Mouse (Mus musculus): ENCODE data around the gene Evi2b. TPM values are rescaled to one million over a fixed set of nuclear protein-coding genes. Genes with fewer than 3 reads are reported as not detected.

Evi2b gene
- polyA plus RNA-seq, 1 experiment from 2014 or later, result not detected

GRCm38 (mm10) chr11:79511970-79512369, 11.6 kb downstream of the Evi2b start:
- H3K9me3 ChIP-seq (ENCODE audit: control insufficient read depth, low read length), result no peaks in the 10 kb centered on the region
- H3K9ac ChIP-seq, result no peak overlapping the region
- no peak overlapping the region for H3K4me2 ChIP-seq (replicated peaks)
- no peak overlapping the region for H3K27ac ChIP-seq
- ATAC-seq (ENCODE audit: low FRiP score), result no peak
- no peak overlapping the region for H3K4me3 ChIP-seq (replicated peaks; ENCODE audit: low read length)
- no peaks in the 10 kb centered on the region for H3K4me1 ChIP-seq (replicated peaks; ENCODE audit: control insufficient read depth, insufficient read depth, low read length)
- WGBS, result 93% methylated on average over 3 of the region's 3 CpGs
- DNase-seq (ENCODE audit: low spot score), result no peak
- no peaks in the 10 kb centered on the region for H3K36me3 ChIP-seq (replicated peaks; ENCODE audit: control insufficient read depth, insufficient read depth)
- no peaks in the 10 kb centered on the region for H3K27me3 ChIP-seq (ENCODE audit: control insufficient read depth, insufficient read depth, low read length)

DNA sequence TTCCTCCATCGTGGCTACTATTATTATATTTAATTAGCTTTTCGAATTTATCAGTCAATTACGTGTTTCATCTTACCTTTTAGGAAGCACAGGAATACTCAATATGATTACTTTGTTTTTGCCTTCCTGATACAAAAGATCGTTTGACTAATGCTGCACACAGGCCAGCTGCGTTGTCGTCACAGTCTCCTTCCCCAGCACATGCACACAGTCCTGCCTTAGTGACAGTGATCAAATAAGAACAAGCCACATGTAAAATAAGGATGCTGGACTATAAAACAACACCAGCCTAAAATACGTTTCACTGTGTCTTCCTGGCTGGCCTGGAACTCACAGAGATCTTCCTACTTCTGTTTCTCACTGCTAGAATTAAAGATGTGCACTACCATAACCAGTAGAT, 19.1 kb downstream of the Evi2b start:
- Histone ChIP-seq H3K27me3 (ENCODE audit: control insufficient read depth, insufficient read depth, low read length) (no peaks in the 10 kb centered on the region), H3K27ac (no peak overlapping the region), H3K4me3 (replicated peaks; ENCODE audit: low read length) (no peak overlapping the region), H3K9ac (no peak overlapping the region), H3K4me1 (replicated peaks; ENCODE audit: control insufficient read depth, insufficient read depth, low read length) (peaks cover 3% of the 10 kb centered on the region; the same call in 1 of the 2 replicates), H3K4me2 (replicated peaks) (no peak overlapping the region), H3K9me3 (ENCODE audit: control insufficient read depth, low read length) (no peaks in the 10 kb centered on the region), H3K36me3 (replicated peaks; ENCODE audit: control insufficient read depth, insufficient read depth) (no peaks in the 10 kb centered on the region)
- DNase-seq (ENCODE audit: low spot score) (no peak), ATAC-seq (ENCODE audit: low FRiP score) (no peak)
- WGBS, result 73% methylated on average over 7 of the region's 7 CpGs

- Histone ChIP-seq H3K36me3 (replicated peaks; ENCODE audit: control insufficient read depth, insufficient read depth) (no peaks in the 10 kb centered on the region), H3K9me3 (ENCODE audit: control insufficient read depth, low read length) (no peaks in the 10 kb centered on the region), H3K27ac (peak within 1 kb of the TSS; percentile 35; the same call in 1 of the 2 replicates), H3K9ac (no peak within 1 kb of the TSS), H3K4me2 (replicated peaks) (peak within 1 kb of the TSS; percentile 22), H3K4me1 (replicated peaks; ENCODE audit: control insufficient read depth, insufficient read depth, low read length) (peaks cover 3% of the 10 kb centered on the region; the same call in 1 of the 2 replicates), H3K27me3 (ENCODE audit: control insufficient read depth, insufficient read depth, low read length) (no peaks in the 10 kb centered on the region), H3K4me3 (replicated peaks; ENCODE audit: low read length) (no peak within 1 kb of the TSS)
- DNase-seq (ENCODE audit: low spot score) (peak; percentile 62), ATAC-seq (ENCODE audit: low FRiP score) (no peak)
- WGBS, result 29% methylated on average over 8 of the region's 8 CpGs
Observed at GRCm38 (mm10) chr11:79503845-79504244, 19.7 kb downstream of the Evi2b start, which contains the start of gene Omg. Gene Omg, minus strand, starts transcription at chr11:79504084.

GRCm38 (mm10) chr11:79502917-79503316, 20.6 kb downstream of the Evi2b start:
- H3K27ac ChIP-seq, result 0 out of 2 replicates have a peak overlapping the region, but pooled peaks have one; percentile 5
- no peaks in the 10 kb centered on the region for H3K27me3 ChIP-seq (ENCODE audit: control insufficient read depth, insufficient read depth, low read length)
- ATAC-seq (ENCODE audit: low FRiP score), result no peak
- H3K9me3 ChIP-seq (ENCODE audit: control insufficient read depth, low read length), result no peaks in the 10 kb centered on the region
- no peak overlapping the region for H3K4me3 ChIP-seq (replicated peaks; ENCODE audit: low read length)
- peaks cover 3% of the 10 kb centered on the region; the same call in 1 of the 2 replicates for H3K4me1 ChIP-seq (replicated peaks; ENCODE audit: control insufficient read depth, insufficient read depth, low read length)
- no peak for DNase-seq (ENCODE audit: low spot score)
- no peak overlapping the region; the same call in 1 of the 2 replicates for H3K4me2 ChIP-seq (replicated peaks)
- no peak overlapping the region for H3K9ac ChIP-seq
- 20% methylated on average over 2 of the region's 2 CpGs for WGBS
- H3K36me3 ChIP-seq (replicated peaks; ENCODE audit: control insufficient read depth, insufficient read depth), result no peaks in the 10 kb centered on the region

- Histone ChIP-seq H3K27me3 (ENCODE audit: control insufficient read depth, insufficient read depth, low read length) (no peaks in the 10 kb centered on the region), H3K9ac (no peak overlapping the region), H3K27ac (no peak overlapping the region), H3K36me3 (replicated peaks; ENCODE audit: control insufficient read depth, insufficient read depth) (peaks cover 10% of the 10 kb centered on the region), H3K4me1 (replicated peaks; ENCODE audit: control insufficient read depth, insufficient read depth, low read length) (no peaks in the 10 kb centered on the region), H3K4me2 (replicated peaks) (no peak overlapping the region), H3K9me3 (ENCODE audit: control insufficient read depth, low read length) (no peaks in the 10 kb centered on the region), H3K4me3 (replicated peaks; ENCODE audit: low read length) (no peak overlapping the region)
- WGBS, result 75% methylated on average over 10 of the region's 10 CpGs
- DNase-seq (ENCODE audit: low spot score), result no peak
- no peak for ATAC-seq (ENCODE audit: low FRiP score)
Observed at GRCm38 (mm10) chr11:79494976-79495800, 28.4 kb downstream of the Evi2b start.

DNA sequence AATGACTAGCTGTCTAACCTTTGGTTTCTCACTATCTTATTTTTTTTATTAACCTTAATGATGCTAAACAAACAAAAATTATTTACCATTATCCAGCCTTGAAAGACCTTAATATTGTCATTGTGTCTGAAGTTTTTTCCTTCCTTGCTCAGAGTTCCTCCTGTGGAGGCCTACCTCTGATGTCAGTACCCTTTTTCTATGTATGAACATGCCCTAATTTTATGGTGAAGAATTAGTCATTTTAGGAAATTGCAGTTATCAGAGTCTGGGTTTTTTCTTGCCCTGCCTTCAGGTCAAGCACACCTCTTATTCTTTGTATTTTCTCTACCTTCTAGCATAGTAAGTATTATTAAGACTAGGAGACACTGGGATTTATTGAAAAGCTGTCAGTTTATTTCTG, 38.8 kb downstream of the Evi2b start:
- H3K4me2 ChIP-seq (replicated peaks), result no peak overlapping the region
- no peak overlapping the region for H3K27ac ChIP-seq
- H3K9ac ChIP-seq, result no peak overlapping the region
- no peaks in the 10 kb centered on the region for H3K27me3 ChIP-seq (ENCODE audit: control insufficient read depth, insufficient read depth, low read length)
- H3K36me3 ChIP-seq (replicated peaks; ENCODE audit: control insufficient read depth, insufficient read depth), result peaks cover 26% of the 10 kb centered on the region; the same call in 1 of the 2 replicates
- DNase-seq (ENCODE audit: low spot score) (no peak), ATAC-seq (ENCODE audit: low FRiP score) (no peak)
- no peaks in the 10 kb centered on the region for H3K9me3 ChIP-seq (ENCODE audit: control insufficient read depth, low read length)
- no peak overlapping the region for H3K4me3 ChIP-seq (replicated peaks; ENCODE audit: low read length)
- H3K4me1 ChIP-seq (replicated peaks; ENCODE audit: control insufficient read depth, insufficient read depth, low read length), result no peaks in the 10 kb centered on the region

DNA sequence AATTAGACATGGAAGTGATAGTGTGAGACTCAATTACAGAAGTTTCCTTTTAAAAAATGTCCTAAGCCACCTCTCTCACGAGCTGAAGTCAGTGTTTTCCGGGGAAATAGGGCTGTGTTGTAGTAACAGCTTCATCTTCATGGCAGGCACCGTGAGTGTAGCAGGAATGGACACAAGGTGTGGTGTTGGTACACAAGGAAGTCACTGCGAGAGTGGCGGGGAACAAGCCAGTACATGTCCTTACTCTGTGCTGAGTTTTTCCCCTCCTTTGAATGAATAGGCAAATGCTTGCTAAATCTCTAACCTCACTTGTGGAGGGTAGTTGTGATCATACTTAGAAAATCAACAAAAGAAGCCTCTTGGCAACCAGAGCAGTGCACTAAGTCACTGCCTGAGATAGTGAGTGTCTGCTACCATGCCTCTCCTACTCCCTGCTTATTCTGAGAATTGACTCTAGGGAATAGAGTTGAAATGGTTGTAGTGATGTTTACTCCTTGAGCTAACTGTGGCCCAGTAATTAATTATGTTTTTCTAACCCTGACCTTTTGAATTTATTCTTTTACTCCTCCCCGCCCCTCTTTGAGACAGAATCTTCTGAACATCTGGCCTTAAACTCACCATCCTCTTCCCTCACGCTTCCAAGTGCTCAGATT, 39.6 kb downstream of the Evi2b start:
- Histone ChIP-seq H3K4me3 (replicated peaks; ENCODE audit: low read length) (no peak overlapping the region), H3K27me3 (ENCODE audit: control insufficient read depth, insufficient read depth, low read length) (no peaks in the 10 kb centered on the region), H3K4me1 (replicated peaks; ENCODE audit: control insufficient read depth, insufficient read depth, low read length) (no peaks in the 10 kb centered on the region), H3K9ac (no peak overlapping the region), H3K4me2 (replicated peaks) (no peak overlapping the region), H3K36me3 (replicated peaks; ENCODE audit: control insufficient read depth, insufficient read depth) (peaks cover 26% of the 10 kb centered on the region; the same call in 1 of the 2 replicates), H3K27ac (no peak overlapping the region), H3K9me3 (ENCODE audit: control insufficient read depth, low read length) (no peaks in the 10 kb centered on the region)
- ATAC-seq (ENCODE audit: low FRiP score) (no peak), DNase-seq (ENCODE audit: low spot score) (no peak)
- WGBS, result 88% methylated on average over 7 of the region's 7 CpGs

- no peak overlapping the region for H3K9ac ChIP-seq
- peaks cover 31% of the 10 kb centered on the region for H3K36me3 ChIP-seq (replicated peaks; ENCODE audit: control insufficient read depth, insufficient read depth)
- 92% methylated on average over 6 of the region's 6 CpGs for WGBS
- DNase-seq (ENCODE audit: low spot score) (no peak), ATAC-seq (ENCODE audit: low FRiP score) (no peak)
- no peaks in the 10 kb centered on the region for H3K4me1 ChIP-seq (replicated peaks; ENCODE audit: control insufficient read depth, insufficient read depth, low read length)
- no peaks in the 10 kb centered on the region for H3K9me3 ChIP-seq (ENCODE audit: control insufficient read depth, low read length)
- H3K27ac ChIP-seq, result no peak overlapping the region
- no peak overlapping the region for H3K4me3 ChIP-seq (replicated peaks; ENCODE audit: low read length)
- no peak overlapping the region for H3K4me2 ChIP-seq (replicated peaks)
- H3K27me3 ChIP-seq (ENCODE audit: control insufficient read depth, insufficient read depth, low read length), result no peaks in the 10 kb centered on the region
Observed at GRCm38 (mm10) chr11:79483392-79483791, 40.2 kb downstream of the Evi2b start.

DNA sequence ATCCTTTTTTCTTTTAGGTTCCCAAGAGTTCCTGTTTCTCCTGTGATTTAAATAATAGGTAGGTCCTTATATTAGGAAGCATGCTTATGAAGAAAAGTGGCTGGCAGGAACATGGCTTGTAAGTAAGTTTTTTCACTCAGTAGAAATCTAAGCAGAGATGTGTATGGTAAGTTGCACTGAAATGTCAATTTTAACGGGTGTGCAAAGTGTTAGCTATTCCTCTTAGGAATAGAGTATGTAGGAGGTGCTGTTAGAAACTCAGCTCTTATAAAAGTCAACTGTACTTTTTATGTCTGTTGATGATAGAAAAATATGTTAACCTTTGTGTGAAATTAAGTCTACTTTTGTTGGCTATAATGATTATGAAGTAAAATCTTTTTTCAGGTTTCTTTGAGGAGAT, 55.5 kb downstream of the Evi2b start:
- 83% methylated on average over 1 of the region's 1 CpGs for WGBS
- no peaks in the 10 kb centered on the region for H3K4me1 ChIP-seq (replicated peaks; ENCODE audit: control insufficient read depth, insufficient read depth, low read length)
- H3K4me2 ChIP-seq (replicated peaks), result no peak overlapping the region
- H3K36me3 ChIP-seq (replicated peaks; ENCODE audit: control insufficient read depth, insufficient read depth), result peaks cover 60% of the 10 kb centered on the region
- H3K9me3 ChIP-seq (ENCODE audit: control insufficient read depth, low read length), result no peaks in the 10 kb centered on the region
- ATAC-seq (ENCODE audit: low FRiP score) (no peak), DNase-seq (ENCODE audit: low spot score) (no peak)
- H3K4me3 ChIP-seq (replicated peaks; ENCODE audit: low read length), result no peak overlapping the region
- H3K9ac ChIP-seq, result no peak overlapping the region
- H3K27ac ChIP-seq, result no peak overlapping the region
- H3K27me3 ChIP-seq (ENCODE audit: control insufficient read depth, insufficient read depth, low read length), result no peaks in the 10 kb centered on the region
